Mouse (Mus musculus): ENCODE results near the gene Rgp1.
"Not testable (repeated sequence)": the region's sequence is repeated elsewhere in the genome, so short reads cannot be mapped to it uniquely, and the experiment has no call there.

Gene Rgp1

GRCm38 (mm10) chr4:43578376-43579204 lies at the start of gene Rgp1, which contains the start of gene Gba2:
Rgp1 (plus strand) TSS chr4:43578715.
Gba2 (minus strand) TSS chr4:43578873.
- in situ Hi-C loops (cut with MboI; ENCODE audit: low sequenced_read_pairs): no loop called here

DNA sequence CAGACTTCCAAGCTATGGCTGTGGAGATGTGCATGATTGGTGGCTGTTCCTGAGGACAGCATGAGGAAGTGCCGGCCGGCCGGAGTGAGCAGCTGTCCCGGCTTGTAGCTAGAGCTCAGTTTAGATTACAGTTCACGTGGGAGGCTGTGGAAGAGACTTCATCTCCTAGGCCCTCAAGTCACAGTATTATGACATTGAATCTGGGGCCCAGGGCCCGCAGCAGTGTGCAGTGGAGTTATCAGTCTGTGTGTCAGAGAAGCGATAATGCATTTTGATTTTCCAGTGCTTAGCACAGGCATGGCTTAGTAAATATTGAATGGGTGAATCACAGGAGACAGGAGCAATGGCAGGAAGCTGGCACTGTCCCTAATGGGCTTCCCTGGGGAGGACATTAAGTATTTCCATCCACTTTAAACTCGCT lies 48.4 kb upstream of the Rgp1 start:
- in situ Hi-C loops (cut with MboI; ENCODE audit: low sequenced_read_pairs): no loop called here

DNA sequence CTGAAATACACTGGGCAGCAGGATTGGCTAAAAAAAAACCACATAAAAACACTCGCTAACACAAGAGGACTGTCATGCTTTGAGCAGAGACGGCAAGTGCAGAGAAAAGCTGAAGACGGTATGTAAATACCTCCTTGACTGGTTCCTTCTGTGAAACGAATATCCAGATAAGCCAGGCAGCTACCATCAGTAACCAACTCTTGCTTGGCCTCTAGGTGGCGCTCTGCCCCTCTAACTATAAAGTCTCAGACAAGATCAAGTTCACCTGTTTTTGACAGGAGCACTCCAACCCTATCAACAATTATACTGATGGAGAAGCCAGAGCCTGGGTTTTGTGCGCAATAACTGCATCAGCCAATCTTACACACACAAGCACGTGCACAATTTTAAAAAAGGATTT lies 47.9 kb upstream of the Rgp1 start:
- in situ Hi-C loops (cut with MboI; ENCODE audit: low sequenced_read_pairs): no loop called here

DNA sequence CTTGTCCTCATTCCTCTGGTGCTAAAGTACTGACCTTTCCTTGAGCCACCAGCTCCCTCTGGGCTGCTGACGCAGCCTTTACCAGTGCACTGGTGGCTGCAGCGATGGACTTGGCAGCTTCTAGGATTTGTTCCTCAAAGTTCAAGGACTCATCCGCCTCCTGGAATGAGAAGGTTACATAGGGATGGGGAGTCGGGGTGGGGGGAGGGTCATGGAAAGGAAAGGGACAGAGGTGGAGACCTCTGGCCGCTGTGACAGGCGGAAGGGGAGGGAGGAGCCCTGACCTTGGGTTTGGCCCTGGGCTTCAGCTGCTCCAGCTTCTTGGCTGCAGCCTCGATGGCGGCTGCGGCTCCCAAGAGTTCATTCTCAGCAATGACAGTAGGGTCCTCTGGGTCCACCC lies 45.2 kb upstream of the Rgp1 start:
- in situ Hi-C loops (cut with MboI; ENCODE audit: low sequenced_read_pairs): no loop called here

DNA sequence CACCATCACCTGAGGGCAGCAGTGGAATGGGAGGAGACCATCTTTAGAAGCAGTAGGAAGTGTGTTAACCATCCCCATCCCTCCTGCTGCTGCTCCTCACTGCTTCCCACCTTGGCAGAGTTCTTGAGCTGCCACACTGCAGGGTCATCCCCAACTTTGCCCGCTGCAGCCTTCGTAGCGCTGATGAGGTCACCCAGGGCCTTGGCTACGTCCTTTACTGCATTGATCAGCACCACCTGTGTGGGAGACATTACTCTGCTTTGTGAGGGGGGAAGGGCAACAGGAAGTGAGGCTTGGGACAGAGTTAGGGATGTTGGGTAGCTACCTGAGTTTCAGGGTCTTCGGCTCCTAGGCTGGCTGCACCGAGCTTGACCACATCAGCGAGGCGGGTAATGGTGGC lies 42.9 kb upstream of the Rgp1 start:
- in situ Hi-C loops (cut with MboI; ENCODE audit: low sequenced_read_pairs): no loop called here

- in situ Hi-C loops (cut with MboI; ENCODE audit: low sequenced_read_pairs): no loop called here
Measured at GRCm38 (mm10) chr4:43536031-43536430, 42.5 kb upstream of the Rgp1 start.

- in situ Hi-C loops (cut with MboI; ENCODE audit: low sequenced_read_pairs): no loop called here
Measured at GRCm38 (mm10) chr4:43542044-43542443, 36.5 kb upstream of the Rgp1 start.

GRCm38 (mm10) chr4:43546375-43547047 lies 32.0 kb upstream of the Rgp1 start:
- in situ Hi-C loops (cut with MboI; ENCODE audit: low sequenced_read_pairs): no loop called here

DNA sequence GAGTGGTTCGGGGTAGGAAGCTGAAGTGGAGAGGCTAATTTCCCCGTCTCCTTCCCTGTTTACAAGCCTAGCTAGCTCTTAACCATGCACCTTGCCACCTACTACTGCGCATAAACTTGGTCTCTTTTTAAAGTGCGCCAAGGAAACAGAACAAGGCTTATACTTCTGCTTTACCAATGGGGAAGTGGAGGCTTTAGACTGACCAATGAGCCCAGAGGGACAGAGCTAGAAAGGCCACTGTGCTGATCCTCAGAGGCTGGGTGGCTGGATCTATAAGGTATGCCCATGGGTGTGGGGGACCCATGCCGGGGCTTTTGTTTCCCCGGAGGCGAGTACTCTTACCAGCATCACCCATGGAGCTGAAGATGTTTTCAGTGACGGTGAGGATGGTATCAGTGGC lies 31.4 kb upstream of the Rgp1 start:
- in situ Hi-C loops (cut with MboI; ENCODE audit: low sequenced_read_pairs): no loop called here

DNA sequence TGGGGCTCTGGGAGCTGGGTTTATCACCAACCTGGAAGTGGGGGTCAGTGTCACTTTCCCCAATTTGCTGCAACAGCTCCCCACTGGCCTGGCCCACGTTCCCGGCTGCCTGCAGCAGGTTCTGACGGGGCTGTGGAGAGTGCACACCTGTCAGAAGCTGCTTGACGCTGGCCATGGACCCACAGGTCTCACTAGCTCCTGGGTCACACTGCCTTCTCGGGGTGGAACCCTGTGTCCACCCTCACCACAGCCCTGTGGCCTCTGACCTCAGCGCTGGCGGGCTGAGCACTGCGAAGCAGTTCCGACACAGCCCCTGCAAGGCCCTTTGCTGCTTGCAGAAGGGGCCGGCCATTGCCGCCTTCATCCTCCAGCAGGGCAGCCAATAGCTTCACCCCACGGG lies 29.5 kb upstream of the Rgp1 start:
- in situ Hi-C loops (cut with MboI; ENCODE audit: low sequenced_read_pairs): no loop called here

DNA sequence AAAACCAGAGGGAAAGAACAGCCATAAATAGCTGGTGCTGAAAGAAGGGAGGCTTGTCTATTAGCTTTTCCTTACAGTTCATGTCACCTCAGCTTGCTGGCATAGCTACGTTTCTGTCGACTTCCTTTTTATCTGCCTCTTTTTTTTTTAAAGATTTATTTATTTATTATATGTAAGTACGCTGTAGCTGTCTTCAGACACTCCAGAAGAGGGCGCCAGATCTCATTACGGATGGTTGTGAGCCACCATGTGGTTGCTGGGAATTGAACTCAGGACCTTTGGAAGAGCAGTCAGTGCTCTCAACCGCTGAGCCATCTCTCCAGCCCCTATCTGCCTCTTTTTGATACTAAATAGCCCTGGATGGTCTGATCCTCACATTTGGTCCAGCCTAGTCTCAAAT lies 26.7 kb upstream of the Rgp1 start:
- in situ Hi-C loops (cut with MboI; ENCODE audit: low sequenced_read_pairs): not testable (repeated sequence)

DNA sequence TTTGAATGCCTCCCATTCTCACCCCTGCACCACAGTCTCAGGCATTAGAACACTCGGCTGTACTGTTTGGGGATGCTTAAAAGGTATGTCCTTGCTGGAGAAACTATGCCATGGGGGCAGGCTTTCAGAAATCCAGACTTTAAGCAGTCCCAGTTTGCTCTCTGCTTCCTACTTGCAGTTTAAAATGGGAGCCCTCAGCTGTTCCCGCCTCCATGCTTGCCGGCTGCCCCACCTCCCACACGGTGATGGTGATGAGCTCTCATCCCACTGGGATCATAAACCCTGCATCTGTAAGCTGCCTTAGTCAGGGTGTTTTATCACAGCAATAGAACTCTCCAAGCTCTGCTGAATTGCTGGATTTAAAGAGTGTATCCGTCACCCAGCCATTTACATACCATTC lies 26.1 kb upstream of the Rgp1 start:
- in situ Hi-C loops (cut with MboI; ENCODE audit: low sequenced_read_pairs): no loop called here

- in situ Hi-C loops (cut with MboI; ENCODE audit: low sequenced_read_pairs): no loop called here
Measured at GRCm38 (mm10) chr4:43553891-43554290, 24.6 kb upstream of the Rgp1 start.

DNA sequence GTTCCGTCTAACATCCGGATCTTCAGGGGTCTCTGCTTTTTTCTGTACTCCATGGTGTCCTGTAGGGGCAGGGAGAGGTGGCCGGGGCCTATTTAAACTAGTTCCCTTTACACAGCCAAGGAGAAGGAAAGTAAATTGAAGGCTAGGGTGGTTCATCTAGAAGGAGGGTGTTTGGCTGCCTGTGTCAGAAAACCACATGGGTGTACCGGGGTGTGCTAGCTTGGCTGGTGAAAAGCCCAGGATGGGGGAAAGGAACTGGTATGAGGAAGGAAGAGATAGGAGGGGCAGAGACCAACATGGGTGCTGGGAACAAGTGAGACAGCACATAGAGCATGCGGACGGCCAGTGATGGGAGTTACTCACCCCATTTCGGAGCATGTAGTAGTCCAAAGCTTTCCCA lies 22.6 kb upstream of the Rgp1 start:
- in situ Hi-C loops (cut with MboI; ENCODE audit: low sequenced_read_pairs): no loop called here

- in situ Hi-C loops (cut with MboI; ENCODE audit: low sequenced_read_pairs): no loop called here
Measured at GRCm38 (mm10) chr4:43558028-43558630, 20.4 kb upstream of the Rgp1 start.

GRCm38 (mm10) chr4:43558631-43559356 lies 19.7 kb upstream of the Rgp1 start:
- in situ Hi-C loops (cut with MboI; ENCODE audit: low sequenced_read_pairs): no loop called here

- in situ Hi-C loops (cut with MboI; ENCODE audit: low sequenced_read_pairs): no loop called here
Measured at GRCm38 (mm10) chr4:43559519-43560242, 18.8 kb upstream of the Rgp1 start.

DNA sequence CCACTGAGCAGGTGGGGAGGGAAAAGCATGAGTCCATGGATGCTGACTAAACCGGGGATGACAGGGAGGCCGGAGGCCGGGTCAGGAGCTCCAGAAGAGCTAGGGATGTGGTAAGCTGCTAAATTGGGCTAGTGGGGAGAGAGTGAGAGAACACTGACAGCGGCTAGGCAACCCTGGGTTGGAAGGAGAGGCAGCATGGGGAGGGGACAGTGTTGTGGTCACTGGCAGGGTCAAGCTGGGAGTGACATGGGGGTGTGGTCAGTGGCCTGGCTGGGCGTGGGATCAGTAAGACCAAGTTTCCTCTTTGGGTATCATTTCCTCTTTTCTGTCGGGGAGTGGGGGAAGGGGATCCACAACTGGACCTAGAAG lies 18.3 kb upstream of the Rgp1 start:
- in situ Hi-C loops (cut with MboI; ENCODE audit: low sequenced_read_pairs): no loop called here

DNA sequence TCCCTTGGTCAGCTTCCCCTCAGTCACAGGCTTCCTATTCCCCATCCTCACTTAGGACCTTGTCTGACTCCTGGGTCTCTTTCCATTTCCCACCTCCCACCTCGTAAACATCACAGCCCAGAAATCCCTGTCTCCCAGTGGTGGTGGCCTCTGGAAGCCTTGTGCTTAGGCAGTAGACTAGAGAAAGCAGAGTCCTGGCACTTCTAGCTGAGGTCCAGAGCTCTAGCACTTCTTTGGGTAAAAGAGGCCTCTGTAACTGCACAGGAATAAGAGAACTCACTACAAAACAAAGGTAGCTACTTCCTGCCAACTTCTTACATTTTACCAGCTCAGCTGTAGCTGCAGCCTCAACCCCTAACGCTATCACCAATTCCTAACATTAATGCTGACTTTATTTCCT lies 17.5 kb upstream of the Rgp1 start:
- in situ Hi-C loops (cut with MboI; ENCODE audit: low sequenced_read_pairs): no loop called here

DNA sequence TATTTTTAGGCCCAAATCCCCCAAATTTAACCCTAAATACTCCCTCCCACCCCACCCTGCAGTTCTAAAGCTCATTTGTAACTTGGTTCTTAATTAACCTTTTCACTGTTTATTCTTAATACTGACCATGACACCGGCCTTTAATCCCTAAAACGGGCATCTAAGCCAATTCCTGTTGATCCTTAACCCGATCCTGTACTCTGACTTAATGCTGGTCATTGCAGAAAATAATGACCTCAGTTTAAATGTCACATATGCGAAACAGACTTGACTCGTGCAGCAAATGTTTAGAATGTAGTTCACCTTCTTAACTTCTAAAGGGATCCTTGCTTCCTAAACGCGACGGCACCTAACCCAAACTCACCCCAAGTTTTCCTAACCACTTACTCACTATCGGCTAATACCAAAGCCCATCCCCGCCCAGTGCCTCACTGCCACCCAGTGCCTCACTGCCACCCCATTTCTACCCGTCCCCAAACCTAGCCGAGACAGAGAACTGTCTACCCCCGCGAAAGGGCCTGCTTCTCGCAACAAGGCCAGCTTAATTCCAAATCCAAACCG lies 17.0 kb upstream of the Rgp1 start:
- in situ Hi-C loops (cut with MboI; ENCODE audit: low sequenced_read_pairs): no loop called here
